Mouse (Mus musculus): ENCODE measurements around the gene Zfp950. TPM values are rescaled to one million over a fixed set of nuclear protein-coding genes. Genes with fewer than 3 reads are reported as not detected.

The Zfp950 gene
- total and polyA plus RNA-seq, 2 experiments from 2014 or later = 12.4 to 38.1 TPM

DNA sequence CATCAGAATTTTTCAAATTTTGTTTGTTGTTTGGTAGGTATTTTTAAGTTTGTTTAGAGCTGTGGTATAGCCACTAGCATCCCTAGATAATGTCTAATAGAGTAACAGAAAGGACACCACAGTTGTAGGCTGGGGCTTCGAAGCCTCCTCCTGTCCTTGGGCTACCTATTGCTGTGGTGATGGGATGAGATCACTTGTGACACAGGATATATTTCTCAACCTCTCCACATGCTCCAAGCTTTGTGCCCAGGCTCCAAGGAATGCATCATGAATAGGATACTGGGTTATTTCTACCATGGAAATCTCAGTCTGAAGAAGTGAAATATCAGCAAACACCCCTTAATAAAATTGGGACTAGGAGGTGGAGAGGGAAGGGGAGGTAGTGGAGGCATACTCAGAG lies 52.9 kb downstream of the Zfp950 start:
- H3K27me3 ChIP-seq (ENCODE audit: insufficient read depth, low read length) = no peaks in the 10 kb centered on the region
- no peaks in the 10 kb centered on the region for H3K4me1 ChIP-seq (ENCODE audit: insufficient read depth, low read length)
- ATAC-seq (no peak), DNase-seq (ENCODE audit: low spot score) (no peak)
- no peak overlapping the region for H3K4me3 ChIP-seq (ENCODE audit: low read length)
- no peak for TF ChIP-seq CTCF (IDR thresholded peaks at IDR 0.05; ENCODE audit: low read depth)
- H3K4me2 ChIP-seq (ENCODE audit: low read depth, low read length) = no peak overlapping the region
- H3K9me3 ChIP-seq (ENCODE audit: low read length) = no peaks in the 10 kb centered on the region
- peaks cover 4% of the 10 kb centered on the region; the same call in 1 of the 2 replicates for H3K36me3 ChIP-seq (ENCODE audit: insufficient read depth, low read length)
- 100% methylated on average over 1 of the region's 1 CpGs for WGBS
- no peak overlapping the region for H3K27ac ChIP-seq
- H3K9ac ChIP-seq (replicated peaks; ENCODE audit: low read length) = no peak overlapping the region

DNA sequence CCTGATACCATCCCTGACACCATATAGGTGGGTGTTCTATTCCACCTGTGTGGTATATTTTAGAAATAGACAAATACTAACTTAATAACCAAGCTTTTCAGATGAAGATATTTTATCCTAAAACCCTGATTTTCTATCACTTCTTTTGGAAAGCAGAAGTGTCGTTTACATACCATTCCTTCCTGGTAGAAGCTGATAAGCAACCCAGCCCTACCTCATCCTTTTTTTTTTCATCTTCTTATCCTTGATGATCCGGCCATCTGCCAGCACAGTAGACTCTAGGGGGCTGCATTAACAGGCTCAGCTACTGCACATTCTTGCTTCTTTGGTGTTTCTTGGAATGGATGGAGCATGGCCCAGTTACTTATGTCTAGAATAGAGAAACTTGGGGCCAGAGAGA lies 55.4 kb downstream of the Zfp950 start:
- ATAC-seq (no peak), DNase-seq (ENCODE audit: low spot score) (no peak)
- Histone ChIP-seq H3K4me1 (ENCODE audit: insufficient read depth, low read length) (no peaks in the 10 kb centered on the region), H3K27ac (no peak overlapping the region), H3K27me3 (ENCODE audit: insufficient read depth, low read length) (no peaks in the 10 kb centered on the region), H3K4me3 (ENCODE audit: low read length) (no peak overlapping the region), H3K36me3 (ENCODE audit: insufficient read depth, low read length) (no peaks in the 10 kb centered on the region; the same call in 1 of the 2 replicates), H3K4me2 (ENCODE audit: low read depth, low read length) (no peak overlapping the region), H3K9me3 (ENCODE audit: low read length) (no peaks in the 10 kb centered on the region), H3K9ac (replicated peaks; ENCODE audit: low read length) (no peak overlapping the region)
- WGBS = 81% methylated on average over 2 of the region's 2 CpGs
- TF ChIP-seq CTCF (IDR thresholded peaks at IDR 0.05; ENCODE audit: low read depth) = no peak

DNA sequence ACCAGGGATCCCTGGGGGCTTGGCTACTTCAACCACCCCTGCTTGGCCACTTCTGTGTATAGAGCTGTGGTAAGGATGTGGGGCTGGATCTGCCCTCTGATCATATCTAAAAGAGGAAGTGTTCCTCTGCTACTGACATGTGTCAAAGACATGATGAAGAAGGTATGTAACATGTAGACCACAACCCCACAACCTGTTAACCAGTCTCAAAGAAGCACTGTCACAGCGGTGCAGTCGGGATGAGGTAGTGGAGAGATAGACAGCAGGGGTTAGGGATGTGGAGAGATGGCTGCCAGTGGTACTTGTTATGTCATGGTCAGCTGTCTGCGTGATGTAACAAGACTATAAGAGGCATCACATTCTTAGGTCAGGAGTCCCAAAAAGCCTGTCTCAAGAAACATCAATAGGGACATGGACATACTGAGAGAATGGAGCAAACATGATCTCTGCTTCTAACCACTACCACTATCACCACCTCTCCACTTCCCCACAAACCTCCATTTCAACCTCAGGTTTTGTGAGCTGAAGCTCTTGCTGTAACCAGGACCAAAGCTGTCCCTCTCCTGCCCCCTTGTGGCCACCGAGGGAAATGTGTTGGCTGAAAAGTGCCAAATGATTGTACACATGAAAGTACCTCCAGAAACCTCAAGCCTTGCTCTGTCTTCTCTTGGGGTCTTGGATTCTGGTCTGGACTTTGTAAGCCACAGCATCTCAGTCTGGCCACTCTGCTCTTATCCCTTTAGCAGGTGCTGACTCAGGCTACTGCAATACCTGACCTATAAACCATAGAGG lies 56.3 kb downstream of the Zfp950 start:
- no peak overlapping the region for H3K9ac ChIP-seq (replicated peaks; ENCODE audit: low read length)
- TF ChIP-seq CTCF (IDR thresholded peaks at IDR 0.05; ENCODE audit: low read depth) = peak; percentile 98
- no peak overlapping the region for H3K4me3 ChIP-seq (ENCODE audit: low read length)
- no peak overlapping the region for H3K4me2 ChIP-seq (ENCODE audit: low read depth, low read length)
- DNase-seq (ENCODE audit: low spot score) (peak; percentile 91), ATAC-seq (peak; percentile 80)
- 51% methylated on average over 4 of the region's 4 CpGs for WGBS
- H3K27ac ChIP-seq = no peak overlapping the region
- no peaks in the 10 kb centered on the region; the same call in 1 of the 2 replicates for H3K36me3 ChIP-seq (ENCODE audit: insufficient read depth, low read length)
- H3K27me3 ChIP-seq (ENCODE audit: insufficient read depth, low read length) = no peaks in the 10 kb centered on the region
- no peaks in the 10 kb centered on the region for H3K9me3 ChIP-seq (ENCODE audit: low read length)
- no peaks in the 10 kb centered on the region for H3K4me1 ChIP-seq (ENCODE audit: insufficient read depth, low read length)

- H3K9ac ChIP-seq (replicated peaks; ENCODE audit: low read length) = no peak overlapping the region
- WGBS = 95% methylated on average over 8 of the region's 8 CpGs
- no peak for ATAC-seq
- no peak overlapping the region for H3K27ac ChIP-seq
- no peaks in the 10 kb centered on the region; the same call in 1 of the 2 replicates for H3K36me3 ChIP-seq (ENCODE audit: insufficient read depth, low read length)
- H3K4me3 ChIP-seq (ENCODE audit: low read length) = no peak overlapping the region
- TF ChIP-seq CTCF (IDR thresholded peaks at IDR 0.05; ENCODE audit: low read depth) = no peak
- no peaks in the 10 kb centered on the region for H3K4me1 ChIP-seq (ENCODE audit: insufficient read depth, low read length)
- no peaks in the 10 kb centered on the region for H3K27me3 ChIP-seq (ENCODE audit: insufficient read depth, low read length)
- H3K9me3 ChIP-seq (ENCODE audit: low read length) = no peaks in the 10 kb centered on the region
- H3K4me2 ChIP-seq (ENCODE audit: low read depth, low read length) = no peak overlapping the region
- DNase-seq (ENCODE audit: low spot score) = no peak
Measured at GRCm38 (mm10) chr19:61083006-61083405, 57.6 kb downstream of the Zfp950 start.

- DNase-seq (ENCODE audit: low spot score) (no peak), ATAC-seq (no peak)
- TF ChIP-seq CTCF (IDR thresholded peaks at IDR 0.05; ENCODE audit: low read depth) = no peak
- no peak overlapping the region for H3K27ac ChIP-seq
- H3K4me2 ChIP-seq (ENCODE audit: low read depth, low read length) = no peak overlapping the region
- no peaks in the 10 kb centered on the region; the same call in 1 of the 2 replicates for H3K36me3 ChIP-seq (ENCODE audit: insufficient read depth, low read length)
- H3K9me3 ChIP-seq (ENCODE audit: low read length) = no peaks in the 10 kb centered on the region
- no peak overlapping the region for H3K4me3 ChIP-seq (ENCODE audit: low read length)
- no peaks in the 10 kb centered on the region for H3K4me1 ChIP-seq (ENCODE audit: insufficient read depth, low read length)
- no peak overlapping the region for H3K9ac ChIP-seq (replicated peaks; ENCODE audit: low read length)
- 93% methylated on average over 5 of the region's 5 CpGs for WGBS
- no peaks in the 10 kb centered on the region for H3K27me3 ChIP-seq (ENCODE audit: insufficient read depth, low read length)
Measured at GRCm38 (mm10) chr19:61080251-61080749, 60.3 kb downstream of the Zfp950 start.

DNA sequence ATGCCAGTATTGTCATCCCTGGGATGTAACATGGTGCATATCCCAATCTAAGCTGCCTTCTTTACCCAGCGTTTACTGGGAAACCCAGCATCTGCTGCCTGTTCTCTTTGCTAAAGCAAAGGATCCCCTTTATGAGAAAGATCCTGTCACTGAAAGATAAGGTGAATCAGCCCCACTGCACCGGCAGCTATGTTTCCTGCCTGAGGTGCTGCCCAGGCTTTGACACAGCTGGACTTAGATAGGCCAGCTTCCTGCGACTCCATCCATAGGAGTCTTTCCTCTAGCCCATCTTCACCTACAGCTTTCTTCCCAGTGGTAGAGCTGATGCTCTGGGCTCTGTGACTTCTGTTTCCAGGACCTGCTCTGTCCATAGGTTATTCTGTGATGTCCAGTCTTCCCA lies 62.0 kb downstream of the Zfp950 start:
- ATAC-seq = no peak
- no peak for TF ChIP-seq CTCF (IDR thresholded peaks at IDR 0.05; ENCODE audit: low read depth)
- DNase-seq (ENCODE audit: low spot score) = no peak
- Histone ChIP-seq H3K4me3 (ENCODE audit: low read length) (no peak overlapping the region), H3K4me1 (ENCODE audit: insufficient read depth, low read length) (no peaks in the 10 kb centered on the region), H3K9ac (replicated peaks; ENCODE audit: low read length) (no peak overlapping the region), H3K9me3 (ENCODE audit: low read length) (no peaks in the 10 kb centered on the region), H3K27ac (no peak overlapping the region), H3K27me3 (ENCODE audit: insufficient read depth, low read length) (no peaks in the 10 kb centered on the region), H3K36me3 (ENCODE audit: insufficient read depth, low read length) (no peaks in the 10 kb centered on the region; the same call in 1 of the 2 replicates), H3K4me2 (ENCODE audit: low read depth, low read length) (no peak overlapping the region)
- 90% methylated on average over 3 of the region's 3 CpGs for WGBS

DNA sequence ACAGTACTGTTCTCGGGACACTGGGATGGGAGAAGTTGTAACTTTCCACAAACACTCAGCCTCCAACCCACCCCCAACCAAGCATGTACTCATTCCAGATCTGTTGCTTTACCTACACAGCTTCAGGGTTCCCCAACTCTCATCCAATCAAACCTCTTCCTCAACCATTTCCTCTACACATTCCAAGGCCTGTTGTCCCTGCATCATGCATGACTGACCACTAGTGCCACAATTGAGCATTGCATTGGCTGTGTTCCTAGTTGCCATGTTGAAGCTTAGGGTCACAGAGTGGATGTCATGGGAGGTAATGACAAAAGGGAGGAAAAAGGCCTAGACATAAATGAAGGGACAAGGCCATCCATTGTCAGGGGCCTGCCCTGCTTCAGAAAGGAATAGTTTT lies 75.6 kb downstream of the Zfp950 start:
- ATAC-seq = no peak
- 90% methylated on average over 1 of the region's 1 CpGs for WGBS
- Histone ChIP-seq H3K36me3 (ENCODE audit: insufficient read depth, low read length) (no peaks in the 10 kb centered on the region), H3K4me3 (ENCODE audit: low read length) (no peak overlapping the region), H3K27me3 (ENCODE audit: insufficient read depth, low read length) (no peaks in the 10 kb centered on the region), H3K27ac (no peak overlapping the region), H3K4me1 (ENCODE audit: insufficient read depth, low read length) (no peaks in the 10 kb centered on the region), H3K9ac (replicated peaks; ENCODE audit: low read length) (no peak overlapping the region), H3K4me2 (ENCODE audit: low read depth, low read length) (no peak overlapping the region), H3K9me3 (ENCODE audit: low read length) (no peaks in the 10 kb centered on the region)
- no peak for DNase-seq (ENCODE audit: low spot score)
- peak; percentile 11; the same call in 1 of the 2 replicates for TF ChIP-seq CTCF (IDR thresholded peaks at IDR 0.05; ENCODE audit: low read depth)

All from hindbrain, postnatal 0 days (tissue).